Mouse (Mus musculus) kidney, adult 2 months (tissue): ENCODE data around the gene Tmem178b. TPM values are rescaled to one million over a fixed set of nuclear protein-coding genes. Genes with fewer than 3 reads are reported as not detected.

Experiments
- DNase-seq: peaks from one replicate; pipeline ENCODE4 v3.0.0; 2021
- H3K27ac ChIP-seq: fragments of 200-500 bp; 2 replicates; pipeline ENCODE4 v1.5.1; 2012; ENCODE audit warnings: low read depth, low read length, control low read depth, inconsistent platforms; ENCODE audit not compliant: insufficient read depth
- H3K27me3 ChIP-seq: fragments of 200-500 bp; replicated peaks from 2 replicates; pipeline ENCODE4 v1.6.1; 2012; ENCODE audit warnings: mild to moderate bottlenecking, moderate library complexity, low read length, inconsistent platforms; ENCODE audit not compliant: control insufficient read depth, insufficient read depth
- H3K36me3 ChIP-seq: fragments of 200-500 bp; 2 replicates; pipeline ENCODE4 v1.6.1; 2012; ENCODE audit warnings: mild to moderate bottlenecking, moderate library complexity, low read length, inconsistent platforms; ENCODE audit not compliant: control insufficient read depth, insufficient read depth
- H3K4me1 ChIP-seq: fragments of 200-500 bp; 2 replicates; pipeline ENCODE4 v1.6.1; 2011; ENCODE audit warnings: low read length; ENCODE audit not compliant: control insufficient read depth, insufficient read depth
- H3K4me3 ChIP-seq: fragments of 200-500 bp; 2 replicates; pipeline ENCODE4 v1.5.1; 2011; ENCODE audit warnings: mild to moderate bottlenecking, low read depth, low read length, control low read depth; ENCODE audit not compliant: insufficient read depth
- CTCF ChIP-seq: fragments of 200-500 bp; conservative IDR thresholded peaks from 2 replicates; pipeline ENCODE4 v1.5.1; 2011; ENCODE audit warnings: low read depth, mild to moderate bottlenecking, control low read depth, low read length, moderate library complexity, mixed read lengths; ENCODE audit not compliant: insufficient read depth, insufficient read length
- POLR2A ChIP-seq: fragments of 200-500 bp; IDR thresholded peaks from one replicate; pipeline ENCODE4 v1.6.1; 2011; ENCODE audit warnings: low read depth, low read length, control low read depth
- WGBS: fragments of 180-500 bp; shearing (Covaris S2); methylation state at CpG from one replicate; pipeline ENCODE4 v1.1.7; 2018; 5-methylcytosine and 5-hydroxymethylcytosine counted together
- polyA plus RNA-seq: library from polyadenylated mRNA; depleted of rRNA; stranded (reverse); fragments of >200 nt; gene quantifications from 2 replicates; pipeline ENCODE4 v1.2.3, GENCODE M21; 2012

The Tmem178b gene
- polyA plus RNA-seq, 1 experiment = 1.3 TPM

DNA sequence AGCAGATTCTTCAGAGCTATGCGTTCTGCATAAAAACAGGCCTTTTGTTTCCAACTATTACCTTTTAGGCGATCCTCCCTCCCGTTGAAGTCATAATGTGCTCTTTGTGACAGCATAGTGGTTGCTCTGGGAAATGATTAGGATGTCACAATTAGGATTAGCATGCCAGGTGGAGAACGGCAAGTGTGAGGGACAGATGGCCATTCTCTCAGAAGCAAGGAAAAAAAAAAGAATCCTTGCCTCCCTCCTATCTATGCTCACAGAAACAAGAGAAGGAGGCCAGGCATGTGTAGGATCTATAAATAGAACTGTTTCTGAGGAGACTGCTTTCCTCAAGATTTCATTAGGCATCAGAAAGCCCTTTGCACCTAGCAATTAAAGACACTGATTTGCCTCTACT, 229.8 kb downstream of the Tmem178b start:
- no peak for DNase-seq
- TF ChIP-seq POLR2A (no peak), CTCF (no peak)
- WGBS = 65% methylated on average over 4 of the region's 4 CpGs

GRCm38 (mm10) chr6:40110029-40110428, 237.0 kb downstream of the Tmem178b start:
- Histone ChIP-seq H3K27me3 (no peaks in the 10 kb centered on the region), H3K4me1 (no peaks in the 10 kb centered on the region), H3K27ac (no peak overlapping the region), H3K36me3 (no peaks in the 10 kb centered on the region), H3K4me3 (no peak overlapping the region)
- no peak for TF ChIP-seq POLR2A
- no peak for TF ChIP-seq CTCF
- no peak for DNase-seq
- 67% methylated on average over 5 of the region's 5 CpGs for WGBS

More for the DNA sequence above, 229.8 kb downstream of the Tmem178b start:
- H3K27ac ChIP-seq = no peak overlapping the region
- H3K4me3 ChIP-seq = no peak overlapping the region
- no peaks in the 10 kb centered on the region for H3K36me3 ChIP-seq
- no peaks in the 10 kb centered on the region for H3K27me3 ChIP-seq
- no peaks in the 10 kb centered on the region for H3K4me1 ChIP-seq

DNA sequence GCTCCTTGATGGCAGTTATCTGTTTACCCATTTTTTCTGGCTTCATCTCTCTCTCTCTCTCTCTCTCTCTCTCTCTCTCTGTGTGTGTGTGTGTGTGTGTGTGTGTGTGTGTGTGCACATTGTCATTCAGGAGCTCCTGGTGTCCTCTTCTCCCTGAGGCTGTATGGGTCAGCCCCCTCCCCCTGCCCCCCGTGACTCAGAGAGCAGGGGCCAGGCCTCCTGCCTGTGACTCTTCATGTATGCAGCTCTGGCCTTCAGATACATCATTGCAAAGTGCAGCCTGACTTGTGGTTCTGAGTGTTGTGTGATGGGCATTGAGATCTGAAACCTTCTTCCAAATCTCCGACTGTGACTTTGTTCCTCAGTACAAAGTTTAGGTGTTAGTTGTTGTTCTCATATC, 237.7 kb downstream of the Tmem178b start:
- 76% methylated on average over 2 of the region's 2 CpGs for WGBS
- H3K4me3 ChIP-seq = no peak overlapping the region
- no peak for DNase-seq

DNA sequence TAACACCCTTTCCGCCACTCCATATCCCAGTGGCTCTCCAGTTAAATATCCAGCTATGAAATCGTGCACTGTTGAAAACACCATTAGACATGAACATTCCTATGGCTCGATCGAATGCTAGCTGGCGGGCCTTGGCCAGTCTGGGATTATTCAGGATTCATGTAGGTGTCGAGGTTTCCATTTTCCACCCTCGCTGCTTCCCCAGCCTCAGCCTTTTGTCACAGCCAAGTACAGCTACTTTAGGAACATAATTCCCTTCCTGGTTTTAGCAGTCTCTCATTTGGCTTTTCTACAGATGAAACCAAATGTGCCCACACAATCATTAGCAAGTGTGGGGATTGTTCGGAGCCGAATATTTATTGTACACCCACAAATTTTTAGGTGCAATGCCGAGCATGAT, 239.4 kb downstream of the Tmem178b start:
- WGBS = 81% methylated on average over 10 of the region's 10 CpGs
- no peak for DNase-seq

More for the DNA sequence above, 237.7 kb downstream of the Tmem178b start:
- H3K27ac ChIP-seq = no peak overlapping the region
- no peaks in the 10 kb centered on the region for H3K36me3 ChIP-seq
- H3K4me1 ChIP-seq = no peaks in the 10 kb centered on the region
- no peak for TF ChIP-seq CTCF
- no peak for TF ChIP-seq POLR2A
- no peaks in the 10 kb centered on the region for H3K27me3 ChIP-seq

GRCm38 (mm10) chr6:40116225-40116624, 243.2 kb downstream of the Tmem178b start:
- Histone ChIP-seq H3K4me3 (no peak overlapping the region), H3K4me1 (no peaks in the 10 kb centered on the region), H3K27ac (no peak overlapping the region), H3K36me3 (no peaks in the 10 kb centered on the region), H3K27me3 (no peaks in the 10 kb centered on the region)
- 64% methylated on average over 3 of the region's 3 CpGs for WGBS
- TF ChIP-seq CTCF = no peak
- TF ChIP-seq POLR2A = no peak
- no peak for DNase-seq

More for the DNA sequence above, 239.4 kb downstream of the Tmem178b start:
- Histone ChIP-seq H3K27ac (no peak overlapping the region), H3K27me3 (no peaks in the 10 kb centered on the region), H3K4me1 (no peaks in the 10 kb centered on the region), H3K4me3 (no peak overlapping the region), H3K36me3 (no peaks in the 10 kb centered on the region)
- TF ChIP-seq POLR2A (no peak), CTCF (no peak)

DNA sequence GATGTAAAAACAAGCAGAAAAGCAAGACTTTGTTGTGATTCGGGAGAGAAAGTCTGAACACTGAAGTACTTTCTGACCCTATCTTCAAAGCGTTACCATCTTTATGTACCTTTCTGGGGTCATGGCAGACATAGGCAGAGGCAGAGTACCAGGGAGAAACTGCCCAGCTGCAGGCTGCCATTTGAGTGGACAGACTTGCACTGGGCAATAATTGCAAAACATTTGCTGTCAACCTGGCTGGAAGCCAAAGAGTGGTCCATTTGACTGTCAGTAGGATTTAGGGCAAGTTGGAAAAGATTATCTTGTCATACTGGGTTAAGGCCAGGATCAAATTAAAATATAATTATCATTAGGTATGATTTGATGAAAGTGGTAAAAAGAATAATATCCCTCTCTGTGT, 247.1 kb downstream of the Tmem178b start:
- H3K4me1 ChIP-seq = no peaks in the 10 kb centered on the region
- H3K36me3 ChIP-seq = no peaks in the 10 kb centered on the region
- TF ChIP-seq POLR2A = no peak
- no peak for TF ChIP-seq CTCF
- DNase-seq = no peak
- WGBS = 90% methylated on average over 2 of the region's 2 CpGs
- H3K4me3 ChIP-seq = no peak overlapping the region
- H3K27me3 ChIP-seq = no peaks in the 10 kb centered on the region
- H3K27ac ChIP-seq = no peak overlapping the region

DNA sequence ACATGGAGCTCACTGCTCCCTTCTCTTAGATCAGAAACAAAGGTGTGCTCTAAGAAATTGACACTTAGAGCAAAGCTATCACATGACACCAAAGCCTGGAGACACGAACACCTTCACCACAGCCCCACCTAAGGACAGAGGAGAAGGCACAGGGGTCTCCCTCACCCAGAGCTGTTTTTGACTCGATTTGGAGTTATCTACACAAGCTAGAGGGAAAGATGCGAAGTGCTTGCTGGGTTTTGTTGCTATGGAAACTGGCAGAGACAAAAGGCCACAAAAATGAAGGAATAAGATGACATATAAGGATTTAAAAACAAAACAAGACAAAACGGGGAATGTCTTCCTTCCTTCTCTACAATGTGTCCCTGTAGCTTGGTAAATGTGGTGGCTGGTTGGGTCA, 248.4 kb downstream of the Tmem178b start:
- H3K4me3 ChIP-seq = no peak overlapping the region
- no peak for DNase-seq
- H3K4me1 ChIP-seq = no peaks in the 10 kb centered on the region
- 62% methylated on average over 4 of the region's 4 CpGs for WGBS
- no peak for TF ChIP-seq CTCF
- no peaks in the 10 kb centered on the region for H3K27me3 ChIP-seq
- no peaks in the 10 kb centered on the region for H3K36me3 ChIP-seq
- H3K27ac ChIP-seq = no peak overlapping the region

- H3K36me3 ChIP-seq = no peaks in the 10 kb centered on the region
- no peak overlapping the region for H3K27ac ChIP-seq
- no peak for TF ChIP-seq POLR2A
- no peak for TF ChIP-seq CTCF
- H3K4me3 ChIP-seq = no peak overlapping the region
- WGBS = 45% methylated on average over 12 of the region's 12 CpGs
- no peak for DNase-seq
- no peaks in the 10 kb centered on the region for H3K4me1 ChIP-seq
- no peaks in the 10 kb centered on the region for H3K27me3 ChIP-seq
These were observed 250.1 kb downstream of the Tmem178b start for GRCm38 (mm10) chr6:40123070-40123690.
